Mouse (Mus musculus): Measurements from ENCODE around the gene Thada. TPM values are rescaled to one million over a fixed set of nuclear protein-coding genes. Genes with fewer than 3 reads are reported as not detected.

The Thada gene
- polyA plus RNA-seq, 1 experiment: 0.72 TPM

- peaks cover 58% of the 10 kb centered on the region for H3K36me3 ChIP-seq (replicated peaks; ENCODE audit: low read length)
- peaks cover 79% of the 10 kb centered on the region for H3K4me1 ChIP-seq
- TF ChIP-seq GATA1 (IDR thresholded peaks at IDR 0.05; ENCODE audit: borderline replicate concordance, low read length) (no peak), FLI1 (IDR thresholded peaks at IDR 0.05; ENCODE audit: low read length) (no peak)
- no peaks in the 10 kb centered on the region for H3K27me3 ChIP-seq (replicated peaks)
- H3K9me3 ChIP-seq: no peaks in the 10 kb centered on the region
- H3K4me3 ChIP-seq (replicated peaks): no peak overlapping the region
Measured at GRCm38 (mm10) chr17:84165735-84166134, 300.3 kb downstream of the Thada start.

GRCm38 (mm10) chr17:84164146-84164545 is 301.9 kb downstream of the Thada start:
- TF ChIP-seq FLI1 (IDR thresholded peaks at IDR 0.05; ENCODE audit: low read length) (no peak), GATA1 (IDR thresholded peaks at IDR 0.05; ENCODE audit: borderline replicate concordance, low read length) (no peak)
- Histone ChIP-seq H3K9me3 (no peaks in the 10 kb centered on the region), H3K27me3 (replicated peaks) (no peaks in the 10 kb centered on the region), H3K4me1 (peaks cover 93% of the 10 kb centered on the region), H3K36me3 (replicated peaks; ENCODE audit: low read length) (peaks cover 71% of the 10 kb centered on the region), H3K4me3 (replicated peaks) (no peak overlapping the region)

GRCm38 (mm10) chr17:84163066-84163785 is 302.8 kb downstream of the Thada start:
- no peaks in the 10 kb centered on the region for H3K27me3 ChIP-seq (replicated peaks)
- peaks cover 75% of the 10 kb centered on the region for H3K36me3 ChIP-seq (replicated peaks; ENCODE audit: low read length)
- peak overlapping the region; percentile 29 for H3K4me3 ChIP-seq (replicated peaks)
- H3K9me3 ChIP-seq: no peaks in the 10 kb centered on the region
- TF ChIP-seq GATA1 (IDR thresholded peaks at IDR 0.05; ENCODE audit: borderline replicate concordance, low read length) (no peak), FLI1 (IDR thresholded peaks at IDR 0.05; ENCODE audit: low read length) (no peak)
- peaks cover 96% of the 10 kb centered on the region for H3K4me1 ChIP-seq

GRCm38 (mm10) chr17:84162211-84162760 is 303.7 kb downstream of the Thada start:
- H3K36me3 ChIP-seq (replicated peaks; ENCODE audit: low read length): peaks cover 82% of the 10 kb centered on the region
- TF ChIP-seq FLI1 (IDR thresholded peaks at IDR 0.05; ENCODE audit: low read length): no peak
- no peak for TF ChIP-seq GATA1 (IDR thresholded peaks at IDR 0.05; ENCODE audit: borderline replicate concordance, low read length)
- H3K27me3 ChIP-seq (replicated peaks): no peaks in the 10 kb centered on the region
- H3K4me3 ChIP-seq (replicated peaks): no peak overlapping the region
- no peaks in the 10 kb centered on the region for H3K9me3 ChIP-seq
- peaks cover 97% of the 10 kb centered on the region for H3K4me1 ChIP-seq

GRCm38 (mm10) chr17:84161231-84161854 is 304.7 kb downstream of the Thada start:
- Histone ChIP-seq H3K4me3 (replicated peaks) (peak overlapping the region; percentile 69), H3K4me1 (peaks cover 97% of the 10 kb centered on the region), H3K36me3 (replicated peaks; ENCODE audit: low read length) (peaks cover 75% of the 10 kb centered on the region), H3K9me3 (no peaks in the 10 kb centered on the region), H3K27me3 (replicated peaks) (no peaks in the 10 kb centered on the region)
- no peak for TF ChIP-seq GATA1 (IDR thresholded peaks at IDR 0.05; ENCODE audit: borderline replicate concordance, low read length)
- TF ChIP-seq FLI1 (IDR thresholded peaks at IDR 0.05; ENCODE audit: low read length): no peak

- TF ChIP-seq FLI1 (IDR thresholded peaks at IDR 0.05; ENCODE audit: low read length): no peak
- TF ChIP-seq GATA1 (IDR thresholded peaks at IDR 0.05; ENCODE audit: borderline replicate concordance, low read length): no peak
- Histone ChIP-seq H3K4me3 (replicated peaks) (no peak overlapping the region), H3K9me3 (no peaks in the 10 kb centered on the region), H3K27me3 (replicated peaks) (no peaks in the 10 kb centered on the region), H3K36me3 (replicated peaks; ENCODE audit: low read length) (peaks cover 59% of the 10 kb centered on the region), H3K4me1 (peaks cover 96% of the 10 kb centered on the region)
Measured at GRCm38 (mm10) chr17:84158891-84159290, 307.1 kb downstream of the Thada start.

- peaks cover 96% of the 10 kb centered on the region for H3K4me1 ChIP-seq
Measured at GRCm38 (mm10) chr17:84158461-84158795, 307.6 kb downstream of the Thada start.

GRCm38 (mm10) chr17:84157743-84158460 is 308.1 kb downstream of the Thada start:
- Histone ChIP-seq H3K36me3 (replicated peaks; ENCODE audit: low read length) (peaks cover 49% of the 10 kb centered on the region), H3K4me1 (peaks cover 96% of the 10 kb centered on the region), H3K27me3 (replicated peaks) (no peaks in the 10 kb centered on the region), H3K4me3 (replicated peaks) (no peak overlapping the region), H3K9me3 (no peaks in the 10 kb centered on the region)
- TF ChIP-seq GATA1 (IDR thresholded peaks at IDR 0.05; ENCODE audit: borderline replicate concordance, low read length): no peak

More at GRCm38 (mm10) chr17:84158461-84158795, 307.6 kb downstream of the Thada start:
- H3K9me3 ChIP-seq: no peaks in the 10 kb centered on the region
- H3K4me3 ChIP-seq (replicated peaks): no peak overlapping the region
- H3K27me3 ChIP-seq (replicated peaks): no peaks in the 10 kb centered on the region
- peaks cover 54% of the 10 kb centered on the region for H3K36me3 ChIP-seq (replicated peaks; ENCODE audit: low read length)
- TF ChIP-seq GATA1 (IDR thresholded peaks at IDR 0.05; ENCODE audit: borderline replicate concordance, low read length) (no peak), FLI1 (IDR thresholded peaks at IDR 0.05; ENCODE audit: low read length) (no peak)

- Histone ChIP-seq H3K4me3 (replicated peaks) (no peak overlapping the region), H3K4me1 (peaks cover 96% of the 10 kb centered on the region), H3K36me3 (replicated peaks; ENCODE audit: low read length) (peaks cover 40% of the 10 kb centered on the region)
Measured at GRCm38 (mm10) chr17:84156748-84157742, 309.0 kb downstream of the Thada start.

More at GRCm38 (mm10) chr17:84156748-84157742, 309.0 kb downstream of the Thada start:
- Histone ChIP-seq H3K9me3 (no peaks in the 10 kb centered on the region), H3K27me3 (replicated peaks) (no peaks in the 10 kb centered on the region)
- TF ChIP-seq GATA1 (IDR thresholded peaks at IDR 0.05; ENCODE audit: borderline replicate concordance, low read length) (no peak), FLI1 (IDR thresholded peaks at IDR 0.05; ENCODE audit: low read length) (no peak)
